Mouse (Mus musculus) 3T3-L1 (cell line): Measurements from ENCODE around the gene Psmc3.
A peak's percentile ranks its signal among the peaks of the same experiment; 100 is the strongest.

ENCODE experiments used
- DNase-seq: peaks from one replicate; pipeline ENCODE4 v3.0.0-alpha.2; 2015; ENCODE audit warnings: low read depth, low spot score

Psmc3 gene

GRCm38 (mm10) chr2:91053181-91053933 is 452 bp upstream of the Psmc3 start:
- no peak for DNase-seq

DNA sequence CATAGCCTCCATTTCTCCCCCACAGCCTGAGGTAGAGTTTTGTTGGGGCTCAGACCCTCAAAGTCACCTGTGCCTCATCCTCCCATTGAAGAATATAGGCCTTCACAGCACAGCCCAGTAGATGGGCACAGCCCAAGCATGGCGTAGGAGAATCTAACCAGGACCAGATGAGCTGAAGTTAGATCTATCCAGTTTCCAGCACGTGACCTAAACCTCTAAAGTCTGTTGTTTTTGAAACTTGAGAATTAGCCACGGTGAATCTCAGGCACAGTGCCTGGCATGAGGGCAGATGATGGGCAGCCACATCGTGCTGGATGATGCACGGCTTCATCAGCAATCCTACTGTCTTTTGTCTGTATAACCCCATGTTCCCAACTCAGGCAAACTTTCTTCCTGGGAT is 4.6 kb downstream of the Psmc3 start:
- DNase-seq = no peak

DNA sequence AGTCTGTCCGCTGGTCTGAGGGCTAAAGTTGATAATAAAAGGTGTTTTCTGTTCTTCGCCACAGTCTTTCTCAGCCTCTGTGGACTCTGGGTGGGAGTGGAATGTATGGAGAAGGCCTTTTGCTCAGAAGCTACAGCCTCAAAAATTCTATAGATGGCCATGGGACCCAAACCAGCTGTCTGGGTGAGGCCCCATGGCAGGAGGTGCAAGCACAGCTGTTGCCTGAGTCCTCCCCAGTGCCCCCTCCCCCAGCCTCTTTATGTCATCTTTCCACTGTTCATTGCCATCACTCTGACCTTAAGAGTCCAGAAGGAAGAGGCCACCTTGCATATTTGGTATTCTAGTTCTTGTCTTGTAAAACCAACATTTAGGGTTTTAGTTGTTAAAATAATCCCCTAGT is 5.6 kb downstream of the Psmc3 start:
- no peak for DNase-seq

DNA sequence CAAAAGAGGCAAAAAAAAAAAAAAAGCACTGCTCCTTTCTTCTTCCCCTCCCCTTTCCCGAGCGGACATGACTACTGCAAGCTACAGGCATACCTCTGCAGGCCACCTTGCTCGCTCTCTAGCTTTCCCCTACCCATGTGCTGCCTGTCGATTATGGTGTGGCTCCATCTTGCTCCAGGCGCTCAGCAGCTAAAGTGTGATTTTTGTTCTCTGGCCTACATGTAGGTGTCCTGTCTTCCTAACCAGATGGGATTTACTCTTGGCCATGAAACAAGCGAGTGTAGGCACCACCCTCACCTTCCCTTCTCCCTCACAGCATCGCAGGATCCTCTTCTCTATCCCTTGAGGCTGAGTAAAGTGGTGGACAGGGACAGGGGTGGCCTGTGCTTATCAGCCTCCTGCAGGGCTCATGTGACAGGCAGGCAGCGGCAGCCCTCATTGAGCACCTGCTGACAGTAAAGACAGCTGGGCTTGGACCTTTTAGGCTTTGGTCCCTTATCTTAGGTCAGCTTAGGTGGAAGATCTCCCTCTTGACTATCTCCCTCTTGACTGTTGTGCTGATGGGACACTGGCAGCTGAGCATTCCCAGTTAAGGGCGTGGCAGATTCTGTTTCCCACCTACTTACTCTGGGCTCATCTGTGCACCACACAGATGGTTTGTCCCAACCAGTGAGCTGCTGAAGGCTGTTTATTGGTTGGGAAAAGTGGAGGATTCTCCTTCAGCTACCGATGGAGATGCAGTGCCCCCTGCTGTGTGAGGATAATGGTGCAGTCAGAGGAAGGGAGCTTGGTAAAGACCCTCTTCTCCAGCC is 6.9 kb downstream of the Psmc3 start:
- peak; percentile 73 for DNase-seq

DNA sequence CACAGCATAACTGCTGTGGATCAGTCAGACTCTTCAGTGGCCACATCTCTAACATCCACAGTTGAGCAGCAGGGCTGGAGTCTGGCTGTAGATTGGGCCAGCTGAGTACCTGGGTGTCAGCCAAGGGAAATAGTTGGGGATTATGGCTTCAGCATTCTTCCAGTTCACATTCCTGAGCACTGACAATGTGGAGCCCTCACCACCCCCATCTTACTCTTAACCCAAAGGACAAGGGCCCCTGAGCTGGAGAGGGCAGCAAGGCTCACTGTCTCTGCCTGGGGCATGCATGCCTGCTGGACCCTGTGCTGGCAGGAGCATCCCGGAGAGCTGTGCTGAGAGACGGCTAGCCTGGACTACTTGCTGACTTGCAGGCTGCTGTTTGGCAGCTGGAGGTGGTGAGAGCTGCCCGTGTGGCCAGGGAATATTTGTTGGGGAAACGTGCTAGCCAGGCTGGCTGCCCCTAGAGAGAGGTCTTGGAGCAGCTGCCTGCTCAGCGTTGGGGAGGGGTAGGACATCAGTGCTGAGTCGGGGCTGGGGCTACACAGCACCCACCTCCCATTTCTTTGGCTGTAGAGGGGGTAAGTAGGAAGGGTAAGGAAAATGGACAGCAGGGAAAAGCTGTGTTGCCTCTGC is 8.2 kb downstream of the Psmc3 start:
- DNase-seq = peak; percentile 97

GRCm38 (mm10) chr2:91062779-91063606 is 9.2 kb downstream of the Psmc3 start:
- DNase-seq = no peak

DNA sequence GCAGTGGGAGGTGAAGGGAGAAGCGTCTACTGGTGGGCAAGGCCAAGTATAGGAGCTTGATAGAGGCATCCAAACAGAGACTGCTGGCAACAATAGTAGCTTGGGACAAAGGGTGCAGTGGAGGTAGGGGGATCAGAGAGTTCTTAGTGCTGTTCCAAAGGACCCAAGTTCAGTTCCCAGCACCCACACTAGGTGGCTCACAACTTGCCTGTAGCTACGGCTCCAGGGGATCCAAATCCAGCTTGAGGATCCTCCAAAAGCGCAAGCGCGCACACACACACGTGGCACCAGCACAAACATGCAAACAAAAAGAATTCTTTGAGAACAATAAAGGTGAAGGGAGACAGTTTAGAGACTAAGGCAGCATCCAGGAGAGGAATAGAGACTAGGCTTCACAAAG is 10.4 kb downstream of the Psmc3 start:
- peak; percentile 53 for DNase-seq

GRCm38 (mm10) chr2:91065544-91065943 is 11.7 kb downstream of the Psmc3 start:
- peak; percentile 77 for DNase-seq

- DNase-seq = no peak
Measured at GRCm38 (mm10) chr2:91066455-91066854, 12.6 kb downstream of the Psmc3 start.

GRCm38 (mm10) chr2:91068162-91068871 is 14.5 kb downstream of the Psmc3 start:
- no peak for DNase-seq

DNA sequence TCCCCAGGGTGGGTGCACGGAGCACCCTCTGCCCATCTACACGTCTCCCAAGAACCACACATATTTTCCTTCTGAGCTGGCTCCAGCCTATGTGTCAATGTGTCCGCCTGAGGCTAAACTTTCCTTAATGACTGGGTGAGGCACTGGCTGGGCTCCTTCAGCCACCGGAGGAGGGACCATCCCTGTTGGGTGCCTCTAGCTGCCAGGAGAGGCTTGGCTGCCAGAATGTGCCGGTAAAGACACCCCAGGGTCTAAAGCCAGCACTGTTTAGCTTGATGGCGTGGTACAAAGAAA is 15.0 kb downstream of the Psmc3 start:
- peak; percentile 92 for DNase-seq

- peak; percentile 81 for DNase-seq
Measured at GRCm38 (mm10) chr2:91069306-91070000, 15.6 kb downstream of the Psmc3 start.

- peak; percentile 99 for DNase-seq
Measured at GRCm38 (mm10) chr2:91070076-91070800, 16.4 kb downstream of the Psmc3 start, which contains the start of gene Slc39a13. Gene Slc39a13, minus strand, starts transcription at chr2:91070417.

DNA sequence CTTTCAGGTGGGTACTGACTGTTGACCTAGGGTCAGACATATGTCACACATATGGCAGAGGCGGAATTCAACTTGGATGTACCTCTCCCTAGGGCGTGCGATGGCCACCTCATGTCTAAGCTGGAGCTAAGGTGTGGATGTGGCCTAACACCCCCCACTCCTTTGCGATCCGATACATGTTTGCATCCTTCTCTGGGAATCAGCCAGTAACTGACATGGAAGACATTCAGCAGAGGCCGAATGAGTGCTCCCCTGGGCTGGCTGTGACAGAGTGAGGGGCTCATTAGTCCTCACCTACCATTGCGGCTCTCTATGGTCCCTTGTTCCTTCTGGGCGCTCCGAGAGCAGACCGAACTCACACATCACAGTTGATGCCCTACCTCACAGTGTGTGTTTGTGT is 17.2 kb downstream of the Psmc3 start:
- no peak for DNase-seq

GRCm38 (mm10) chr2:91072092-91072491 is 18.3 kb downstream of the Psmc3 start:
- DNase-seq = no peak

GRCm38 (mm10) chr2:91077957-91078313 is 24.1 kb downstream of the Psmc3 start:
- no peak for DNase-seq

- DNase-seq = no peak
Measured at GRCm38 (mm10) chr2:91078314-91079025, 24.7 kb downstream of the Psmc3 start.

GRCm38 (mm10) chr2:91079026-91079384 is 25.2 kb downstream of the Psmc3 start:
- no peak for DNase-seq

DNA sequence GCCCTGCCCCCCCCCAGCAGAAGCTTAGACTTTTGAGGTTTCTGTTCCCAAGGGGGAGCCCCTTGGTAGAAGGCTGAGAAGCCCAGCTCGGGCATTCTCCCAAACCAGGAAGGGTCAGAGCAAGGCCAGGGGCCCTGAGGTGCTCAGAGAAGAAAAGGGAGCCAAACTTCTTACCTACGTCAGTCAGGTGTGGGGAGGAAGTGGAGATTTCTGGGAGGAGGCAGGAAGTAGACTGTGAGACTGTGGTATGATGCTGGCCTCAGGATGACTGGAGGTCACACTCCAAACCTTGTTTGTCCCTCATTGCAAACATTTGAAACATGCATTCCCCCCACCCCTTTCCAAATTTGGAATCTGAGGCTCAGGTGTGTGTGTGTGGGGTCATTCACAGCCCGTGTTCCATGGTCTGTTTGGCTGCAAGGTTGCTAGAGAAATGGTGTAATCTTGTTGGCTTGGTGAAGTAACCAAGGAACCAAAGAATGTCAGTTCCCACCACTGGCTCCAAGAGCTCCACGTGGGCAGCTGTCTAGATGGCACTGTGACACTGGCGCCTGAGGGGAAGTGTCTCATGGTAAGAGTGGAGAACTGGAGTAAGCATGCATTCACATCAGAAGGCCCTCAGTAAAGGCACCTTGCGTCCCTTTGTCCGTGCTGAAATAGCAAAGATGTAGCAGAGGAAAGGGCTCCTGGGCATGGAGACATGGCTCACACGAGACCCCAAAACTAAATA is 27.1 kb downstream of the Psmc3 start:
- DNase-seq = no peak
